Mouse (Mus musculus) ES-E14 (cell line): Measurements from ENCODE around the gene Lce3a. TPM values are rescaled to one million over a fixed set of nuclear protein-coding genes. Genes with fewer than 3 reads are reported as not detected.

ENCODE experiments used
- DNase-seq: peaks from one replicate; pipeline ENCODE4 v3.0.0-alpha.2; 2013; ENCODE audit warnings: low read depth, low spot score
- H3K27ac ChIP-seq: 2 replicates; pipeline ENCODE4 v1.5.1; 2012; ENCODE audit warnings: low read depth, mild to moderate bottlenecking, low read length, moderate library complexity, mixed read lengths; ENCODE audit not compliant: poor library complexity, insufficient read depth, severe bottlenecking
- H3K36me3 ChIP-seq: 2 replicates; pipeline ENCODE4 v1.6.1; 2012; ENCODE audit warnings: mild to moderate bottlenecking, low read length, moderate library complexity, mixed read lengths; ENCODE audit not compliant: control insufficient read depth, poor library complexity, insufficient read depth, severe bottlenecking
- H3K4me1 ChIP-seq, 2 experiments: fragments of 150-350 bp in 1 of 2; sonication (generic) in 1 of 2; 2 replicates each; pipeline ENCODE4 v1.6.1; 2012; ENCODE audit warnings: low read length in 2 of 2, mild to moderate bottlenecking in 1 of 2, mixed read lengths in 1 of 2; ENCODE audit not compliant: control insufficient read depth in 2 of 2, insufficient read depth in 2 of 2, poor library complexity in 1 of 2
- H3K4me3 ChIP-seq, 2 experiments: fragments of 150-350 bp in 1 of 2; sonication (generic) in 1 of 2; 2 replicates each; pipeline ENCODE4 v1.5.1; 2012; ENCODE audit warnings: low read length in 2 of 2, low read depth in 1 of 2, mild to moderate bottlenecking in 1 of 2, mixed read lengths in 1 of 2; ENCODE audit not compliant: insufficient read depth in 1 of 2, poor library complexity in 1 of 2, severe bottlenecking in 1 of 2
- H3K9ac ChIP-seq: 2 replicates; pipeline ENCODE4 v1.6.1; 2012; ENCODE audit warnings: low read depth, mild to moderate bottlenecking, low read length, mixed read lengths; ENCODE audit not compliant: poor library complexity, insufficient read depth, severe bottlenecking
- H3K9me3 ChIP-seq: fragments of 150-350 bp; sonication (generic); 2 replicates; pipeline ENCODE4 v1.6.1; 2012; ENCODE audit warnings: low read depth, mild to moderate bottlenecking, low read length; ENCODE audit not compliant: control insufficient read depth, insufficient read depth
- CHD2 ChIP-seq: IDR thresholded peaks from 2 replicates; pipeline ENCODE4 v1.6.1; 2014; ENCODE audit warnings: mild to moderate bottlenecking, low read depth, low read length, inconsistent platforms
- HCFC1 ChIP-seq: IDR thresholded peaks from 2 replicates; pipeline ENCODE4 v1.6.1; 2012; ENCODE audit warnings: low read length, inconsistent platforms, borderline replicate concordance; ENCODE audit not compliant: insufficient read depth
- MAFK ChIP-seq: IDR thresholded peaks from 2 replicates; pipeline ENCODE4 v1.6.1; 2014; ENCODE audit warnings: mild to moderate bottlenecking, low read depth, low read length, inconsistent platforms; ENCODE audit not compliant: insufficient read depth
- ZC3H11A ChIP-seq: IDR thresholded peaks from 2 replicates; pipeline ENCODE4 v1.6.1; 2012; ENCODE audit warnings: low read depth, mild to moderate bottlenecking, inconsistent platforms, low read length, borderline replicate concordance
- ZNF384 ChIP-seq: IDR thresholded peaks from 2 replicates; pipeline ENCODE4 v1.6.1; 2012; ENCODE audit warnings: low read depth, low read length, inconsistent platforms
- in situ Hi-C, 2 experiments: fragments of 600-800 bp; cut with MboI; formaldehyde crosslinking; loops; one replicate each; pipeline ENCODE4 v1.15.1; 2025; ENCODE audit warnings: low sequenced_read_pairs in 2 of 2, inconsistent platforms in 1 of 2; ENCODE audit not compliant: unreplicated experiment in 2 of 2
- total RNA-seq: library from RNA; depleted of rRNA; stranded (reverse); fragments of 300-350 nt; gene quantifications from 2 replicates; pipeline ENCODE4 v1.2.3, GENCODE M21; 2012; rRNA removed

Gene Lce3a
- total RNA-seq, 1 experiment: not detected

GRCm38 (mm10) chr3:92894489-92894888 is 31.5 kb downstream of the Lce3a start:
- in situ Hi-C loops: no loop called here
- Histone ChIP-seq H3K4me1 (no peaks in the 10 kb centered on the region), H3K9me3 (no peaks in the 10 kb centered on the region), H3K36me3 (no peaks in the 10 kb centered on the region), H3K9ac (no peak overlapping the region), H3K27ac (no peak overlapping the region), H3K4me3 (no peak overlapping the region)
- no peak for DNase-seq
- TF ChIP-seq ZNF384 (no peak), CHD2 (no peak), ZC3H11A (no peak), HCFC1 (no peak), MAFK (no peak)

GRCm38 (mm10) chr3:92894063-92894462 is 32.0 kb downstream of the Lce3a start:
- Histone ChIP-seq H3K36me3 (no peaks in the 10 kb centered on the region), H3K9me3 (no peaks in the 10 kb centered on the region), H3K27ac (no peak overlapping the region), H3K9ac (no peak overlapping the region), H3K4me1 (no peaks in the 10 kb centered on the region), H3K4me3 (no peak overlapping the region)
- in situ Hi-C loops: no loop called here
- TF ChIP-seq ZC3H11A: no peak
- TF ChIP-seq CHD2: no peak
- TF ChIP-seq ZNF384: no peak
- TF ChIP-seq HCFC1: no peak
- TF ChIP-seq MAFK: no peak
- DNase-seq: no peak

Other genes with a start within 250 kb of the Lce3a start
- gene Lce1c, start 247.0 kb downstream of the Lce3a start, total RNA-seq: not detected in 2 replicates
- not detected in 2 replicates for gene Lce1d, start 239.0 kb downstream of the Lce3a start, total RNA-seq
- gene Lce1e, start 217.2 kb downstream of the Lce3a start, total RNA-seq: not detected in 2 replicates
- gene Lce1f, start 205.9 kb downstream of the Lce3a start, total RNA-seq: not detected in 2 replicates
- gene Gm38119, start 187.1 kb downstream of the Lce3a start, total RNA-seq: not detected in 2 replicates
- gene Lce1g, start 173.9 kb downstream of the Lce3a start, total RNA-seq: not detected in 2 replicates
- gene Lce1h, start 161.2 kb downstream of the Lce3a start, total RNA-seq: 4.7 TPM in 1 of 2 replicates, not detected in the other
- gene Lce1i, start 147.3 kb downstream of the Lce3a start, total RNA-seq: not detected in 2 replicates
- not detected in 2 replicates for gene Lce1j, start 135.7 kb downstream of the Lce3a start, total RNA-seq
- not detected in 2 replicates for gene Lce1k, start 118.3 kb downstream of the Lce3a start, total RNA-seq
- not detected in 2 replicates for gene Kprp, start 99.0 kb downstream of the Lce3a start, total RNA-seq
- gene Lce1l, start 74.9 kb downstream of the Lce3a start, total RNA-seq: not detected in 2 replicates
- gene 2310050C09Rik, start 56.0 kb downstream of the Lce3a start, total RNA-seq: not detected in 2 replicates
- gene Lce3b, start 6.7 kb upstream of the Lce3a start, total RNA-seq: not detected in 2 replicates
- not detected in 2 replicates for gene Lce3c, start 18.3 kb upstream of the Lce3a start, total RNA-seq
- gene Lce3d, start 31.2 kb upstream of the Lce3a start, total RNA-seq: not detected in 2 replicates
- gene Lce3e, start 40.8 kb upstream of the Lce3a start, total RNA-seq: not detected in 2 replicates
- gene Lce3f, start 66.0 kb upstream of the Lce3a start, total RNA-seq: not detected in 2 replicates
- 1.2 and 6.2 TPM in 2 replicates for gene Crct1, start 89.5 kb upstream of the Lce3a start, total RNA-seq
- gene Lce1m, start 92.8 kb upstream of the Lce3a start, total RNA-seq: not detected in 2 replicates
- gene Gm4858, start 142.6 kb upstream of the Lce3a start, total RNA-seq: 0.58 and 1.1 TPM in 2 replicates
- gene Crnn, start 218.6 kb upstream of the Lce3a start, total RNA-seq: not detected in 2 replicates